Mouse (Mus musculus): ENCODE measurements around the gene Prkar1b. TPM values are rescaled to one million over a fixed set of nuclear protein-coding genes. Genes with fewer than 3 reads are reported as not detected.

The Prkar1b gene
- polyA plus RNA-seq, 1 experiment from 2014 or later, result 10.9 TPM

DNA sequence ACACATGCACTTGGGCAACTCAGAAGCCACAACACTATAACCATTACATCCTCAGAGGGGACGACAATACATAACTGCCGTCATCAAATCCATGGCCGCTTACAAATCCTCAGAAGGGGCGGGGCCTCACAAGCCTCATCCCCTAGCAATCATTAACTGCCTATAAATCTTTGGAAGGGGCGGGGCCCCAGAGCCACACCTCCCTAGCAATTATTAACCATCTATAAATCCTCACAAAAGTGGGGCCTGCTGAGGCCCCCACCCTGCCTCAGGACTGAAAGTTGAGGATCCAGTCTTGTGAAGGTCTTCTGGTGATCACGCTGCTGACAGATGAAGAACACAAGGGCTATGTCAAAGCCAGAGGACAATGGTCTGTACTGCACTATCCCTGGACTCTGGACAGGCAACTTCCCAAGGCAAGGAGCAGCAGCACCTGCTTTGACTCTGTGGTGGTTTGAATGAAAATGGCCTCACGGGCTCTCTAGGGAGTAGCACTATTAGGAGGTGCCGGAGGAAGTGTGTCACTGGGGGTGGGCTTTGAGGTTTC lies 10.8 kb downstream of the Prkar1b start:
- Histone ChIP-seq H3K36me3 (ENCODE audit: control insufficient read depth, insufficient read depth, low read length) (no peaks in the 10 kb centered on the region), H3K27ac (ENCODE audit: low read depth, low read length) (no peak overlapping the region), H3K9me3 (ENCODE audit: control insufficient read depth, low read length) (no peaks in the 10 kb centered on the region), H3K27me3 (ENCODE audit: control insufficient read depth, insufficient read depth, low read length) (no peaks in the 10 kb centered on the region), H3K4me1 (replicated peaks; ENCODE audit: control insufficient read depth, insufficient read depth, low read length) (no peaks in the 10 kb centered on the region), H3K4me3 (ENCODE audit: low read depth, low read length) (no peak overlapping the region), H3K4me2 (ENCODE audit: low read depth, low read length, severe bottlenecking) (no peak overlapping the region), H3K9ac (ENCODE audit: low read length) (no peak overlapping the region)
- ATAC-seq (replicated peaks; ENCODE audit: low FRiP score) (no peak), DNase-seq (ENCODE audit: low spot score) (no peak)
- 87% methylated on average over 8 of the region's 8 CpGs for WGBS

DNA sequence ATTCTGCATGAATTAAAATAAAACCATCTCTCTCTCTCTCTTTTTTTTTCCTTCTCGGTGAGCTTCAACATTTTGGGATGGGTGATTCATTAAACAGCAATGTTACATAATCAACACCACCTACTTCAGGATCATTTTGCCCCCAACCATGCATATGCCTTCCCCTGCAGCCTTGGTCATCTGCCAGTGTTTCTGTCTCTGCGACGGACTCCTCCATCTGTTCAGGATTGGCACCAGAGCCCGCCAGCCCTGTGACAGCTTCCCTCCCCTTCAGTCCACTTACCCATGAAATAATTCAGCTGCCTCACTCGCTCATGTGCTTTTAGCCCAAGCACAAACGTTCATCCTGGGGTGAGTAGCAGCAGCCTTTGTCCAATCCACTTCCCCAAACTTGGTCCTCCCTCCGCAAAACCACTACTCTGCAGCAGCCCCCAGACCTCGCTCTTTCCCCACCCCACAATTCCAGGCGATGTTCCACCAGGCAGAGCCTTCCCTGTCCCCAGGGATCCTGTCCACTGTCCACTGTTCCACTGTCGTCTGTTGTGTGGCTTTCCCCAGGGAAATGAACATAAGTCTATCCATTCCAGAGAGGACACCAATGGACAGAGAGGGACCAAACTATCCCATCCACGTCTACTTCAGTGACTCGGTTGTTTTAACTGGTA lies 11.4 kb downstream of the Prkar1b start:
- H3K36me3 ChIP-seq (ENCODE audit: control insufficient read depth, insufficient read depth, low read length), result no peaks in the 10 kb centered on the region
- H3K4me1 ChIP-seq (replicated peaks; ENCODE audit: control insufficient read depth, insufficient read depth, low read length), result no peaks in the 10 kb centered on the region
- no peak overlapping the region for H3K4me2 ChIP-seq (ENCODE audit: low read depth, low read length, severe bottlenecking)
- H3K9ac ChIP-seq (ENCODE audit: low read length), result no peak overlapping the region
- 81% methylated on average over 12 of the region's 12 CpGs for WGBS
- no peak overlapping the region for H3K27ac ChIP-seq (ENCODE audit: low read depth, low read length)
- no peaks in the 10 kb centered on the region for H3K27me3 ChIP-seq (ENCODE audit: control insufficient read depth, insufficient read depth, low read length)
- ATAC-seq (replicated peaks; ENCODE audit: low FRiP score) (no peak), DNase-seq (ENCODE audit: low spot score) (no peak)
- H3K9me3 ChIP-seq (ENCODE audit: control insufficient read depth, low read length), result no peaks in the 10 kb centered on the region
- no peak overlapping the region for H3K4me3 ChIP-seq (ENCODE audit: low read depth, low read length)

DNA sequence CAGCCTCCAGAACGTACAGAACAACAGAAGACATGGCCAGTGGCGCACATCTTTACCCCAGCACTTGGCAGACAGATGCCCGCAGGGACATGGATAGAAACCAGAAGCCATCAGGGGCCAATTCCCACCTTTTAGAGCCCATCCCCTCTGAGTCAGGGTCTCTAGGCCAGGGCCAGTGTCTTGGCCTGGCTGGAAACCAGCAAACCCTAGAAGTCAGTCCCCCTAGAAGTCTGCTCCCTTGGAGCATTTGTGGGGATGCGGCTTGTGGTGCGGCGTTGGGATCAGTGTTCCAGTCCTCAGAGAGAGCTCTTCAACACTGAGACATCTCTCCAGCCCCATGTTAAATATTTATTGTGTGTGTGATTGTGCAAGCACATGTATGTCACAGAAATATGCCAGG lies 12.6 kb downstream of the Prkar1b start:
- DNase-seq (ENCODE audit: low spot score) (no peak), ATAC-seq (replicated peaks; ENCODE audit: low FRiP score) (no peak)
- Histone ChIP-seq H3K4me1 (replicated peaks; ENCODE audit: control insufficient read depth, insufficient read depth, low read length) (no peaks in the 10 kb centered on the region), H3K27me3 (ENCODE audit: control insufficient read depth, insufficient read depth, low read length) (no peaks in the 10 kb centered on the region), H3K36me3 (ENCODE audit: control insufficient read depth, insufficient read depth, low read length) (no peaks in the 10 kb centered on the region), H3K27ac (ENCODE audit: low read depth, low read length) (no peak overlapping the region), H3K4me2 (ENCODE audit: low read depth, low read length, severe bottlenecking) (no peak overlapping the region), H3K9me3 (ENCODE audit: control insufficient read depth, low read length) (no peaks in the 10 kb centered on the region), H3K9ac (ENCODE audit: low read length) (no peak overlapping the region), H3K4me3 (ENCODE audit: low read depth, low read length) (no peak overlapping the region)
- 96% methylated on average over 6 of the region's 6 CpGs for WGBS

DNA sequence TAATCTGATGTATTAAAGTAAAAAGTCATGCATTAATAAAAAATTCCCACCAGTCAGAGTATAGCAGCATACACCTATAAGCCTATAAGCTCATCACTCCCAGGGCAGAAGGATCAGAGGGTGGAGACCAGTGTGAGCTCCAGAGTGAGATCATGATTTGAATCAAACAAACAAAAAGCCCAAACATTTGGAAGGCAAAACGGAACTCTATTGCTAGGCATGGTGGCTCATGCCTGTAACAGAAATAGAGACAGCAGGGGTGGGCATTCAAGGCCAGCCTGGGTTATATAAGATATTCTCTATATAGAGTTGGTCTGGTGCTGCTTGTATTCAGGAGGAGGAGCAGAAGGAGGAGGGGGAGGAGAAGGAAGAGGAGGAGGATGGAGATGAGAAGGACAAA lies 13.5 kb downstream of the Prkar1b start:
- 74% methylated on average over 1 of the region's 1 CpGs for WGBS

DNA sequence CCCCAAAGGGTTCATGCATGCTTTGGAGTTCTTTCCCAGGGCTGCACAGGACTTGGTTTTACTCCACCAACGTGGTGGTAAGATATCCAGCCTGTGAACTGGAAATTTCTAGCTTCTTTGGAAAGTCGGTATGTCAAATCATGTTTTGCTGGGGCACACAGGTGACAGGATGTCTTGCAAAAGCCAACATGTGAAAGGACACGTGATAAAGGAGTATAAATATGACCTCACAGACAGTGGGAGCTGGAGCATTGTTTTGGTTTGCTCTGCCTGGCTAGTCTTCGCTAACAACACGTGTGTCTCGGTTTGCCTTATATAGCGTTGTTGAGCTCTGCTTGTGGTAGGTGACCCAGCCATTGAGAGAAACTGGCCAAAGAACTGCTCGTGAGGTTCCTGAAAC lies 15.3 kb downstream of the Prkar1b start:
- DNase-seq (ENCODE audit: low spot score), result no peak
- no peak for ATAC-seq (replicated peaks; ENCODE audit: low FRiP score)
- 87% methylated on average over 8 of the region's 8 CpGs for WGBS
- Histone ChIP-seq H3K4me2 (ENCODE audit: low read depth, low read length, severe bottlenecking) (no peak overlapping the region), H3K27me3 (ENCODE audit: control insufficient read depth, insufficient read depth, low read length) (peaks cover 5% of the 10 kb centered on the region; the same call in 1 of the 2 replicates), H3K27ac (ENCODE audit: low read depth, low read length) (no peak overlapping the region), H3K9ac (ENCODE audit: low read length) (no peak overlapping the region), H3K4me1 (replicated peaks; ENCODE audit: control insufficient read depth, insufficient read depth, low read length) (0 out of 2 replicates have a peak, but pooled peaks cover 2% of the 10 kb centered on the region), H3K9me3 (ENCODE audit: control insufficient read depth, low read length) (no peaks in the 10 kb centered on the region), H3K36me3 (ENCODE audit: control insufficient read depth, insufficient read depth, low read length) (no peaks in the 10 kb centered on the region), H3K4me3 (ENCODE audit: low read depth, low read length) (no peak overlapping the region)

More for the DNA sequence above, 13.5 kb downstream of the Prkar1b start:
- Histone ChIP-seq H3K4me3 (ENCODE audit: low read depth, low read length) (no peak overlapping the region), H3K36me3 (ENCODE audit: control insufficient read depth, insufficient read depth, low read length) (no peaks in the 10 kb centered on the region), H3K27me3 (ENCODE audit: control insufficient read depth, insufficient read depth, low read length) (no peaks in the 10 kb centered on the region), H3K9ac (ENCODE audit: low read length) (no peak overlapping the region), H3K9me3 (ENCODE audit: control insufficient read depth, low read length) (no peaks in the 10 kb centered on the region), H3K27ac (ENCODE audit: low read depth, low read length) (no peak overlapping the region), H3K4me1 (replicated peaks; ENCODE audit: control insufficient read depth, insufficient read depth, low read length) (no peaks in the 10 kb centered on the region), H3K4me2 (ENCODE audit: low read depth, low read length, severe bottlenecking) (no peak overlapping the region)
- no peak for ATAC-seq (replicated peaks; ENCODE audit: low FRiP score)
- no peak for DNase-seq (ENCODE audit: low spot score)

DNA sequence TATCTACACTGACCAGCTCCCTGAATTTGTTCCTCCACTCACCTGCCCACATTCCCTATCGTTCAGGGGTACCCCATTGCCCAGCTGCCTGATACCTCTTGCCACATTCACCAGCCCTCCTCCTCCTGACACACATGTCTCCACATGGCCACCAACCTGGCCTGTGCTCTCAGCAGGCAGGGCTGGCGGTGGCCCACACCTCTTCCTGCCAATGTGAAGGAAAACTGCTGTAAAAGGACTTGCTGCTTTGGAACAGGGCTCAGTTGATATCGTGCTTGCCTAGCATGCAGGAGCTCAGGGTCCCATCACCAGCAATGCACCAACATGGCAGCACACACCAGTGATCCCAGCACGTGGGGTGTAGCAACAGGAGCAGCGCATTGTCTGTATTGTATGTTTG lies 19.4 kb downstream of the Prkar1b start:
- ATAC-seq (replicated peaks; ENCODE audit: low FRiP score), result no peak
- H3K4me3 ChIP-seq (ENCODE audit: low read depth, low read length), result no peak overlapping the region

DNA sequence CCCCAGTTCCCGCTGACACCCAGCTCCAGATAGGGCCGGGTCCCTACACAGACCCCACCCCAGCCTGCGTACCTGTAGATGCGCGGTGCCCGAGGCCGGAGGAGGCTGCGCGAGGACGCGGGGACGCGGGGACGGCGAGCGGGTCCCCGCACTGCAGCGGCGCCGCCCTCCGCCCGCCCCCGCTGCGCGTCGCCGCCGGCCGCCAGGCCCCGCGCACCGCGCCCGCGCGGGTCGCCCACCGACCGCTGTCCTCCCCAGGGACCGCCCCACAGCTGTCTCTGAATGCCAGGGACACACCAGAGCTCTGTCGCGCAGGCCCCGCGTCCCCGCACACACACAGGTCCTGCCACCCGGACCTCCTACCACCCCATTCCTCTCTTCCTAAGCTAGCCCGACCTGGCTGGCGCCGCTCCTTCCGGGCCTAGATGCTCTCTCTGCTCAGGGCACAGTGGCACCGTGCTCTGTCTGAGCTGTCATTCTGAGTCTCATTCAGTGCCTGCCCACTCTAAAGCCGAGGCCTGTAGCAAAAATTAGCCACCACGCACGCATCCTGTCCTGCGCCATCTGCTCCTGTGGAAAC lies 20.1 kb downstream of the Prkar1b start:
- peak; percentile 64; the same call in 1 of the 2 replicates for ATAC-seq (replicated peaks; ENCODE audit: low FRiP score)
- peak overlapping the region; percentile 46 for H3K4me3 ChIP-seq (ENCODE audit: low read depth, low read length)
- H3K36me3 ChIP-seq (ENCODE audit: control insufficient read depth, insufficient read depth, low read length), result no peaks in the 10 kb centered on the region
- peak overlapping the region; percentile 67 for H3K4me2 ChIP-seq (ENCODE audit: low read depth, low read length, severe bottlenecking)
- H3K9ac ChIP-seq (ENCODE audit: low read length), result peak overlapping the region; percentile 54
- H3K27me3 ChIP-seq (ENCODE audit: control insufficient read depth, insufficient read depth, low read length), result peaks cover 5% of the 10 kb centered on the region; the same call in 1 of the 2 replicates
- no peak overlapping the region for H3K27ac ChIP-seq (ENCODE audit: low read depth, low read length)
- H3K9me3 ChIP-seq (ENCODE audit: control insufficient read depth, low read length), result no peaks in the 10 kb centered on the region
- H3K4me1 ChIP-seq (replicated peaks; ENCODE audit: control insufficient read depth, insufficient read depth, low read length), result peaks cover 2% of the 10 kb centered on the region; the same call in 1 of the 2 replicates
- peak; percentile 66 for DNase-seq (ENCODE audit: low spot score)
- WGBS, result 3% methylated on average over 48 of the region's 55 CpGs

More for the DNA sequence above, 19.4 kb downstream of the Prkar1b start:
- Histone ChIP-seq H3K27ac (ENCODE audit: low read depth, low read length) (no peak overlapping the region), H3K9me3 (ENCODE audit: control insufficient read depth, low read length) (no peaks in the 10 kb centered on the region), H3K9ac (ENCODE audit: low read length) (no peak overlapping the region), H3K4me1 (replicated peaks; ENCODE audit: control insufficient read depth, insufficient read depth, low read length) (peaks cover 2% of the 10 kb centered on the region; the same call in 1 of the 2 replicates), H3K27me3 (ENCODE audit: control insufficient read depth, insufficient read depth, low read length) (peaks cover 5% of the 10 kb centered on the region; the same call in 1 of the 2 replicates), H3K4me2 (ENCODE audit: low read depth, low read length, severe bottlenecking) (no peak overlapping the region), H3K36me3 (ENCODE audit: control insufficient read depth, insufficient read depth, low read length) (no peaks in the 10 kb centered on the region)
- WGBS, result 71% methylated on average over 5 of the region's 5 CpGs
- DNase-seq (ENCODE audit: low spot score), result no peak

DNA sequence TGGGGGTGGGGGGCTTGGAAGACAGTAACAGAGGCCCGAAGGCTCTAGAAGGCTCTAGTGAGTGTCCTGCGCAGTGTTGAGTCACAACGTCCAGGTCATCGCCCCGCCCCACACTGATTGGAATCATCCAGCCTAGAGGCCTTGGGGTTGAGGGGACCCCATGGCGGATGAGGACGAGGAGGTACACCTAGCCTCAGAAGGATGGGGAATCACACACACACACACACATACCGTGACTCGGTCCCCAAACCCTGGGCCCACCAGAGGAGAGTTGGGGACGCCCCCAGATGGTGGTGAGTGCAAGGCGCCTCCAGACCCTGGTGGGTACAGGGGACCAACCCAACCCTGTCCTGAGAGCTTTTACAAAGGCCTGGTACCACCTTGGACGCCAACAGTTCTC lies 20.7 kb downstream of the Prkar1b start:
- WGBS, result 11% methylated on average over 12 of the region's 12 CpGs
- peak; percentile 58; the same call in 1 of the 2 replicates for ATAC-seq (replicated peaks; ENCODE audit: low FRiP score)
- peak overlapping the region; percentile 46 for H3K4me3 ChIP-seq (ENCODE audit: low read depth, low read length)
- no peak overlapping the region for H3K27ac ChIP-seq (ENCODE audit: low read depth, low read length)
- H3K4me2 ChIP-seq (ENCODE audit: low read depth, low read length, severe bottlenecking), result peak overlapping the region; percentile 67
- peak overlapping the region; percentile 54 for H3K9ac ChIP-seq (ENCODE audit: low read length)
- H3K36me3 ChIP-seq (ENCODE audit: control insufficient read depth, insufficient read depth, low read length), result no peaks in the 10 kb centered on the region
- DNase-seq (ENCODE audit: low spot score), result peak; percentile 63
- no peaks in the 10 kb centered on the region for H3K9me3 ChIP-seq (ENCODE audit: control insufficient read depth, low read length)
- peaks cover 2% of the 10 kb centered on the region; the same call in 1 of the 2 replicates for H3K4me1 ChIP-seq (replicated peaks; ENCODE audit: control insufficient read depth, insufficient read depth, low read length)
- H3K27me3 ChIP-seq (ENCODE audit: control insufficient read depth, insufficient read depth, low read length), result peaks cover 5% of the 10 kb centered on the region; the same call in 1 of the 2 replicates

Measured in forebrain, embryonic 11.5 days (tissue).